Mouse (Mus musculus) myocyte (in vitro differentiated cells): Measurements from ENCODE around the gene Actl10.

Experiments
- MAX ChIP-seq: IDR thresholded peaks from one replicate; pipeline ENCODE4 v1.6.1; 2011; ENCODE audit warnings: low read depth, mild to moderate bottlenecking, control low read depth
- POLR2AphosphoS2 ChIP-seq: IDR thresholded peaks from one replicate; pipeline ENCODE4 v1.6.1; 2011; ENCODE audit warnings: low read depth, control low read depth; ENCODE audit not compliant: insufficient read length

DNA sequence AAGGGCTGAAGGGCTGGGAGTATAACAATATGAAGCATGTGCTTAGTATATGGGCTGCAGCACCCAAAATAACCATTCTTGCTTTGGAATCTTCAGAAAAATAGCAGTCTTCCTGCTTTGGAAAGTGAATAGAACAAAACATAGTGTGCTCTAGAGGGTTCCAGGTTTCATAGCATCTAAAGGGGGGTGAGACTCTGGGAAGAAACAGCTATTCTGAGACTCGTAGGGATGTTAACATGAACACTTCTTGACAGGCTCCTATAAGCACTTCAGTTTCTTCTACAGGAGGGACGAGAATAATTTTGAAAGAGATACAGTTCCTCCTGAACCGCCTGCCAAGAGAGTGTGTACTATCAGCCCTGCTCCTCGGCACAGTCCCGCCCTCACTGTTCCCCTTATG is 34.2 kb upstream of the Actl10 start:
- no peak for TF ChIP-seq POLR2AphosphoS2
- TF ChIP-seq MAX: no peak
